Mouse (Mus musculus): ENCODE measurements at regions not wholly inside any gene's neighbourhood (a gene's known extent, or its start where the extent isn't known, plus 50 kb on each side); places are given as distances from the start of the nearest gene placed in this dataset.

GRCm38 (mm10) chr12:39656606-39657005 lies 381.2 kb downstream of the Arl4a start:
- TF ChIP-seq POLR2A (IDR thresholded peaks at IDR 0.05; ENCODE audit: insufficient read length, low read depth): no peak
- no peak for TF ChIP-seq MAX (IDR thresholded peaks at IDR 0.05; ENCODE audit: low read depth)
- no peak for TF ChIP-seq CEBPB (IDR thresholded peaks at IDR 0.05; ENCODE audit: insufficient read depth, poor library complexity, severe bottlenecking)
- no peak for TF ChIP-seq USF1 (IDR thresholded peaks at IDR 0.05; ENCODE audit: low read depth)
- no peak for TF ChIP-seq MYOD1 (IDR thresholded peaks at IDR 0.05; ENCODE audit: control insufficient read depth in 1 of 3, insufficient read length in 2 of 3, low read depth in 2 of 3)
